Mouse (Mus musculus) cerebellum, adult 2 months (tissue): ENCODE measurements around the gene Gm11437. TPM values are rescaled to one million over a fixed set of nuclear protein-coding genes. Genes with fewer than 3 reads are reported as not detected.

Experiments used
- DNase-seq, 2 experiments: peaks; one replicate each; pipeline ENCODE4 v3.0.0; 2021
- H3K27ac ChIP-seq: fragments of 200-500 bp; 2 replicates; pipeline ENCODE4 v1.5.1; 2012; ENCODE audit warnings: low read length, control low read depth, inconsistent platforms; ENCODE audit not compliant: insufficient read depth
- H3K27me3 ChIP-seq: fragments of 200-500 bp; 2 replicates; pipeline ENCODE4 v1.6.1; 2012; ENCODE audit warnings: inconsistent platforms, mild to moderate bottlenecking, low read length, moderate library complexity; ENCODE audit not compliant: control insufficient read depth, insufficient read depth
- H3K4me1 ChIP-seq: fragments of 200-500 bp; 2 replicates; pipeline ENCODE4 v1.6.1; 2011; ENCODE audit warnings: low read length; ENCODE audit not compliant: control insufficient read depth, insufficient read depth
- H3K4me3 ChIP-seq: fragments of 200-500 bp; replicated peaks from 2 replicates; pipeline ENCODE3; 2011; ENCODE audit warnings: mild to moderate bottlenecking, low read depth, low read length, control low read depth; ENCODE audit not compliant: insufficient read depth
- CTCF ChIP-seq: fragments of 200-500 bp; IDR thresholded peaks from 2 replicates; pipeline ENCODE4 v1.5.1; 2011; ENCODE audit warnings: low read depth, mild to moderate bottlenecking, control low read depth, low read length, moderate library complexity, borderline replicate concordance; ENCODE audit not compliant: insufficient read depth
- POLR2A ChIP-seq: fragments of 200-500 bp; IDR thresholded peaks from 2 replicates; pipeline ENCODE4 v1.6.1; 2011; ENCODE audit warnings: low read length, control low read depth, borderline replicate concordance; ENCODE audit not compliant: insufficient read depth
- WGBS: fragments of 180-500 bp; shearing (Covaris S2); methylation state at CpG from one replicate; pipeline ENCODE4 v1.1.7; 2018; 5-methylcytosine and 5-hydroxymethylcytosine counted together
- polyA plus RNA-seq: library from polyadenylated mRNA; depleted of rRNA; stranded (reverse); fragments of >200 nt; gene quantifications from 2 replicates; pipeline ENCODE4 v1.2.3, GENCODE M21; 2012

Gene Gm11437
- polyA plus RNA-seq, 1 experiment, result not detected

GRCm38 (mm10) chr11:84129799-84130185, 37.5 kb downstream of the Gm11437 start:
- peak overlapping the region; percentile 86 for H3K4me3 ChIP-seq
- H3K4me1 ChIP-seq, result no peaks in the 10 kb centered on the region; the same call in 1 of the 2 replicates
- TF ChIP-seq POLR2A (no peak), CTCF (no peak)
- 2% methylated on average over 11 of the region's 11 CpGs for WGBS
- no peak for DNase-seq
- H3K27me3 ChIP-seq, result no peaks in the 10 kb centered on the region
- peak overlapping the region; percentile 4; the same call in 1 of the 2 replicates for H3K27ac ChIP-seq

DNA sequence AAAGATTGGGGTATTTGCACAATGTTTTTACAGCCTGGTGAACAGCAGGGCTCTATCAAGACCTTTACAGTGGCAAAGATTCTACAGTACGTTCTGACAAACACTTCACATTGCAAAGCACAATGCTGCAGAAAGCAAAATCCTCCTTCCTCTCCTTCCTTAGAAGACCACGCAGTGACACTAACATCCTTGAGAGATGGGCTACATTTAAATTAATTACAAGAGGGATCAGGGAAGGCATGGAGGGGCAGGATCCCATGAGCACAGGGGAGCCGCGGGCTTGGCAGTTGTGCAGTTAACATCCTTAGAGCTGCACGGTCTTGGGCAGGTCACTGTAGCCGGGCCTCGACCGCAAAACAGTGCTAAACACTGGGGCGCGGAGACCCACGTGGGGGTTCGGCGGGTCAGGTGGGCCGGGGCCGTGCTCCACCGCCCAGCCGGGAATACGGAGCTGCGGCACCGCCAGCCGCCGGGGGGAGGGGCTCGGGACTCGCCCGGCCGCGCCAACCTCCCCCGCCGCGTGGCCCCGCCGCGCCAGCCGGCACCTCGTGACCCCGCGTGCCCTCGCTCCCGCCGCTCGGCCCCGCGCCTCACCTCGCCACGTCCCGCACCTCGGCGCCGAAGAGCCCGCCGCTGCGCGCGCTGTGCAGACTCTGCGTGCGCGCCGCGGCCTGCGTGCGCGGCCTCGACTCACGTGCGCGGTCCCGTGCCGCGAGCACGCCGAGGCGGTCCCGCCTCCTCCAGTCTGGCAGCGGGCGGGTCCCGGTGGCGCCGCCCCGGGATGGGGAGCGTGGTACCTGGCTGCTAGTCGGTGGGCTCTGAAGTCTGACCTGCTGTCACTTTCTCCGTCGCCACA, 38.1 kb downstream of the Gm11437 start, which contains the start of the genes Tada2a and Acaca:
Tada2a (minus strand) TSS at position 658 of the 856 bp plus-strand sequence.
Acaca (plus strand) TSS at position 730 of the 856 bp plus-strand sequence.
- under 1% methylated on average over 64 of the region's 83 CpGs for WGBS
- Histone ChIP-seq H3K27ac (peak within 1 kb of the TSS; percentile 15; the same call in 1 of the 2 replicates), H3K27me3 (no peaks in the 10 kb centered on the region), H3K4me1 (no peaks in the 10 kb centered on the region; the same call in 1 of the 2 replicates), H3K4me3 (peak within 1 kb of the TSS; percentile 86)
- no peak for TF ChIP-seq CTCF
- TF ChIP-seq POLR2A, result peak; percentile 87
- peak; percentile 87 to 88 for DNase-seq

- H3K4me3 ChIP-seq, result no peak overlapping the region
- 74% methylated on average over 4 of the region's 4 CpGs for whole genome bisulfite sequencing
- TF ChIP-seq CTCF, result no peak
- TF ChIP-seq POLR2A, result no peak
- DNase-seq, result peak in 1 of 2 experiments; percentile 21
- no peaks in the 10 kb centered on the region; the same call in 1 of the 2 replicates for H3K4me1 ChIP-seq
- no peak overlapping the region for H3K27ac ChIP-seq
- H3K27me3 ChIP-seq, result no peaks in the 10 kb centered on the region
Observed at GRCm38 (mm10) chr11:84127977-84128376, 39.3 kb downstream of the Gm11437 start.

DNA sequence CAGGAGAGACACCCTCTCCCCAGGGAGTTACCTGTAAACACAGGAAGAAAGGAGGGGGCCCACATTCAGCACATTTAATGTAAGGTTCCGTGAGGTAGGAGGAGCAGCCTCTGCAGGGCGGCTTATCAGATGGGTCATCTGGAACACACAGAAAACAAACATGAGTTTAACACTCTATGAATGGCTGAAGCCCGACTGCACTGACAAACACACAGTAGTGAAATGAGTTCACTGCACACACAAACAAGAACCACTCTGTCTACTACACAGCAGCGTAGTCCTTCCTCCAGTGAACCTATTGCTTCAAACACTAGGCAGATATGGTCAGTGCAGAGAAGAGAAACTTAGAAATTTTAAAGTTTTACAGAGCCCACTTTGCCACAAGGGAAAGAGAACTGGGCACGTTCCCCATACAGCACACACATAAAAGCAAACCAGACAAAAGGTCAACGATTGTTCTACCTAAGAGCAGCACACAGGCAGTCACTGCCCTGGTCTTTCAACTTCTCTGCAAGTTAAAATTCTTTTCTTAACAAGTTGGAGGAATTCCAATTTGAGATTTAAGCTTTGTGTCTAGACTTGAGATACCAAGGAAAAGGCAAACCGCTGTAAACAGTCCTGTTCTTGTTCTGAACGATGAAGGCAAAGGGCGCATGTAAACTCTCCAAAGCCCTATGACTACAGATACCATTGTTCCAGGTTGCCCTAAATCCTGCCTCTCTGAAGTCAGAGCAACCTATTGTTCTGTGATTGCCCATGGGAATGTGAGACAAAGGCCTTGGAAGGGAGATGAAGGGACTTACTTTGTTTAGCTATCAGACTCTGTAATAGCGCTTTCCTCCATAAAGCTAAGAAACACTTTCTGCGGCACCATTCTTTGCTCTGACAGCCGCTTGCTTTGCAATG, 46.0 kb downstream of the Gm11437 start:
- no peak overlapping the region for H3K27ac ChIP-seq
- 88% methylated on average over 12 of the region's 12 CpGs for WGBS
- no peaks in the 10 kb centered on the region for H3K27me3 ChIP-seq
- DNase-seq, result no peak
- TF ChIP-seq CTCF (no peak), POLR2A (no peak)
- H3K4me3 ChIP-seq, result no peak overlapping the region
- H3K4me1 ChIP-seq, result no peaks in the 10 kb centered on the region

GRCm38 (mm10) chr11:84117431-84117830, 49.8 kb downstream of the Gm11437 start:
- WGBS, result 92% methylated on average over 4 of the region's 4 CpGs
- H3K27ac ChIP-seq, result no peak overlapping the region
- no peaks in the 10 kb centered on the region for H3K4me1 ChIP-seq
- no peak for DNase-seq
- H3K4me3 ChIP-seq, result no peak overlapping the region
- no peaks in the 10 kb centered on the region for H3K27me3 ChIP-seq
- TF ChIP-seq CTCF, result no peak
- TF ChIP-seq POLR2A, result no peak

- no peak overlapping the region for H3K27ac ChIP-seq
- no peak for TF ChIP-seq POLR2A
- TF ChIP-seq CTCF, result no peak
- H3K27me3 ChIP-seq, result no peaks in the 10 kb centered on the region
- DNase-seq, result no peak
- WGBS, result 55% methylated on average over 2 of the region's 2 CpGs
- H3K4me3 ChIP-seq, result no peak overlapping the region
- no peaks in the 10 kb centered on the region for H3K4me1 ChIP-seq
Observed at GRCm38 (mm10) chr11:84116221-84116620, 51.1 kb downstream of the Gm11437 start.

GRCm38 (mm10) chr11:84115646-84116045, 51.6 kb downstream of the Gm11437 start:
- 26% methylated on average over 9 of the region's 9 CpGs for WGBS
- DNase-seq, result peak; percentile 20 to 27
- H3K4me3 ChIP-seq, result no peak overlapping the region
- TF ChIP-seq CTCF (no peak), POLR2A (no peak)
- H3K4me1 ChIP-seq, result no peaks in the 10 kb centered on the region
- no peak overlapping the region for H3K27ac ChIP-seq
- H3K27me3 ChIP-seq, result no peaks in the 10 kb centered on the region
